Mouse (Mus musculus) thymus, adult 2 months (tissue): ENCODE results near the gene Wnt4. TPM values are rescaled to one million over a fixed set of nuclear protein-coding genes. Genes with fewer than 3 reads are reported as not detected.
A peak's percentile ranks its signal among the peaks of the same experiment; 100 is the strongest.

Source experiments
- DNase-seq: peaks from one replicate; pipeline ENCODE4 v3.0.0; 2021
- H3K27ac ChIP-seq: fragments of 200-500 bp; 2 replicates; pipeline ENCODE4 v1.5.1; 2012; ENCODE audit warnings: low read length, control low read depth; ENCODE audit not compliant: control insufficient read depth, insufficient read depth
- H3K27me3 ChIP-seq: fragments of 200-500 bp; 2 replicates; pipeline ENCODE4 v1.6.1; 2012; ENCODE audit warnings: mild to moderate bottlenecking, low read length, moderate library complexity, mixed read lengths; ENCODE audit not compliant: control insufficient read depth, insufficient read depth
- H3K36me3 ChIP-seq: fragments of 200-500 bp; 2 replicates; pipeline ENCODE4 v1.6.1; 2012; ENCODE audit warnings: mild to moderate bottlenecking, low read length, moderate library complexity; ENCODE audit not compliant: control insufficient read depth, insufficient read depth
- H3K4me1 ChIP-seq: fragments of 200-500 bp; replicated peaks from 2 replicates; pipeline ENCODE4 v1.6.1; 2012; ENCODE audit warnings: low read length; ENCODE audit not compliant: control insufficient read depth, insufficient read depth
- H3K4me3 ChIP-seq: fragments of 200-500 bp; 2 replicates; pipeline ENCODE4 v1.5.1; 2012; ENCODE audit warnings: mild to moderate bottlenecking, low read length, control low read depth, moderate library complexity; ENCODE audit not compliant: control insufficient read depth, insufficient read depth
- CTCF ChIP-seq: fragments of 200-500 bp; IDR thresholded peaks from 2 replicates; pipeline ENCODE4 v1.5.1; 2012; ENCODE audit warnings: mild to moderate bottlenecking, control low read depth, low read length, moderate library complexity, borderline replicate concordance; ENCODE audit not compliant: control insufficient read depth, poor library complexity, insufficient read depth; ENCODE audit errors: extremely low read depth
- POLR2A ChIP-seq: fragments of 200-500 bp; IDR thresholded peaks from 2 replicates; pipeline ENCODE4 v1.6.1; 2012; ENCODE audit warnings: mild to moderate bottlenecking, low read length, control low read depth, moderate library complexity; ENCODE audit not compliant: control insufficient read depth, poor library complexity, insufficient read depth; ENCODE audit errors: extremely low read depth
- WGBS: fragments of 180-500 bp; shearing (Covaris S2); methylation state at CpG from one replicate; pipeline ENCODE4 v1.1.7; 2018; 5-methylcytosine and 5-hydroxymethylcytosine counted together
- polyA plus RNA-seq: library from polyadenylated mRNA; depleted of rRNA; stranded (reverse); fragments of >200 nt; gene quantifications from 2 replicates; pipeline ENCODE4 v1.2.3, GENCODE M21; 2012

Wnt4 gene
- polyA plus RNA-seq, 1 experiment: 9.1 TPM

- Histone ChIP-seq H3K4me3 (no peak overlapping the region; the same call in 1 of the 2 replicates), H3K27me3 (no peaks in the 10 kb centered on the region), H3K36me3 (no peaks in the 10 kb centered on the region), H3K27ac (no peak overlapping the region), H3K4me1 (no peaks in the 10 kb centered on the region)
- TF ChIP-seq POLR2A: no peak
- no peak for TF ChIP-seq CTCF
- 98% methylated on average over 7 of the region's 7 CpGs for WGBS
- no peak for DNase-seq
These were observed 26.8 kb downstream of the Wnt4 start for GRCm38 (mm10) chr4:137304106-137304505.

DNA sequence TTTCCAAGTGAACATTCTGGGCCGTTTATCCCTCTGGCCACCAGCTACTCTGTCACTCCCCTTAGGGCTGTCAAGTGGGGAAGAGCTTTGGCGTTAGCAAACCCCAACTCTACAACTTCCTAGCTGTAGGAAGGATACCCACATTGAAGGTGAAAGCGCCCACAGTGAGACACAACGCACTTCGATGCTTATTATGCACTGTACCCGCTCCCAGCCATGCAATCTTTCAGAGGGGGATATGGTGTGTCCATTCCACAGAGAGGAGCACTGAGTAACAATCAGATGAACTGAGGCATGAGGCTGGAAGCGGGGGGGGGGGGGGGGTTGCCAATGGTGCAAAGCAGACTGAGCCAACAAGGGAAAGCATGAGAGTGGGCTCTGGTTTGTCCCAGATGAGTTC lies 27.8 kb downstream of the Wnt4 start:
- H3K4me3 ChIP-seq: no peak overlapping the region
- H3K27me3 ChIP-seq: no peaks in the 10 kb centered on the region
- no peaks in the 10 kb centered on the region for H3K4me1 ChIP-seq
- no peak for TF ChIP-seq POLR2A
- H3K36me3 ChIP-seq: no peaks in the 10 kb centered on the region
- H3K27ac ChIP-seq: no peak overlapping the region
- 93% methylated on average over 7 of the region's 7 CpGs for WGBS
- no peak for DNase-seq

DNA sequence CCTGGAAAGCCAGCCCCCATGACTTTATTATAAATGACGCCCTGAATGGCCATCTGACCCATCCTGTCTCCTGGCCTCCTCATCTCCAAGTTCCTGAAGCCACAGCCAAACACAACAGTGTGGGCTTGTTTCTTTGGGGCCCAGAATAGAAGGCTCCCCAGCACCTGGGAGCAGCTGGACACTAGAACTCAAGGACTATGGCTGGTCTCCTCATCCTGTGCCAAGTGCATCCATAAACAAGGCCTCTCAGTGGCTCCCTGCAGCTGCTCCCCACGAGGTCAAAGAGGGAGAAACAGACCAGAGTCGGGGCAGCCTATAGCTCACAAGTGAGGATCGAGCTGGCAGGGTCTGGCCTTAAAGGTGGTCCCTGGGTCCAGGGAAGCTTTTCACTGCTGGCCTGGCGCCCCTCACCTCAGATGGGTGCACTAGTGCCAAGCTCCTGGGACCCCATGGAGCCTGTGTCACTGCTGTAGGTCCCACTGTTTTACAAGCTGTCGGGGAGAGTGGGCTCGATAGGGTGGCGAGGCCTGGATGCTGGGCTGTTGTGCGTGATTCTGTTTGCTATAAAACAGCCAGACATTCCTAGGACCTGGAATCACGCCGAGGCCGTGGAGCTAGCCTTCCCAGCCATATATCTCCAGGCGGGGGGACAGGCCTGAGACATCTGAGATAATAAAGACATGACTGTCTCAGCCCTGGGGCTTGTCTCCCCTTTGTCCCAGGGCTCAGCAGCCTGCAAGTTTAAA lies 28.7 kb downstream of the Wnt4 start:
- Histone ChIP-seq H3K36me3 (no peaks in the 10 kb centered on the region), H3K27me3 (no peaks in the 10 kb centered on the region), H3K4me1 (no peaks in the 10 kb centered on the region), H3K27ac (no peak overlapping the region), H3K4me3 (no peak overlapping the region)
- DNase-seq: no peak
- WGBS: 93% methylated on average over 13 of the region's 13 CpGs
- no peak for TF ChIP-seq CTCF
- no peak for TF ChIP-seq POLR2A

- H3K36me3 ChIP-seq: no peaks in the 10 kb centered on the region
- H3K27ac ChIP-seq: no peak overlapping the region
- DNase-seq: no peak
- no peaks in the 10 kb centered on the region for H3K4me1 ChIP-seq
- H3K27me3 ChIP-seq: no peaks in the 10 kb centered on the region
- H3K4me3 ChIP-seq: no peak overlapping the region
- WGBS: 92% methylated on average over 8 of the region's 8 CpGs
- TF ChIP-seq POLR2A (no peak), CTCF (no peak)
These were observed 29.2 kb downstream of the Wnt4 start for GRCm38 (mm10) chr4:137306577-137306888.

- no peaks in the 10 kb centered on the region for H3K36me3 ChIP-seq
- no peak for DNase-seq
- no peaks in the 10 kb centered on the region for H3K4me1 ChIP-seq
- no peak for TF ChIP-seq POLR2A
- TF ChIP-seq CTCF: no peak
- H3K4me3 ChIP-seq: no peak overlapping the region
- H3K27ac ChIP-seq: no peak overlapping the region
- no peaks in the 10 kb centered on the region for H3K27me3 ChIP-seq
- WGBS: 94% methylated on average over 19 of the region's 19 CpGs
These were observed 29.9 kb downstream of the Wnt4 start for GRCm38 (mm10) chr4:137306991-137307706.

DNA sequence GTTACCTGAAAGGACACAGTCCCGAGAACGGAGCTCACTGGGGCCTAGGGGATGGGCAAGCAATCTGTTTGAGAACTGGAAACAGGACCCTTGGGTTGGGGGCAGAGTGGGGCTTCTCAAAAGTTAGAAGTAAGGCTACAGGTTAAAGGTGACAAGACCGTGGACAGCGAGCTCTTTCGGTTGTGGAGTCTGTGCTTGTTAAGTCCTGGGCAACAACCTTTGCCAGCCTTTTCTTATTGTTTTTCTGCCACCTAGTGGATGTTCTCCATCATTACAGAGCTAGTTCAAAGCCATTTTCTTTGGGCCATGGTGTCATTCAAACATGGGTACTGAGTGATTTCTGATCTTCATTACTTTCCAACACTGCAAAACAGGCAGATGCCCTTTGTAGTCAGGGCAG lies 31.1 kb downstream of the Wnt4 start:
- Histone ChIP-seq H3K36me3 (no peaks in the 10 kb centered on the region), H3K27ac (no peak overlapping the region), H3K4me3 (no peak overlapping the region), H3K27me3 (no peaks in the 10 kb centered on the region), H3K4me1 (no peaks in the 10 kb centered on the region)
- WGBS: 59% methylated on average over 5 of the region's 5 CpGs
- no peak for TF ChIP-seq CTCF
- TF ChIP-seq POLR2A: no peak
- peak; percentile 14 for DNase-seq

GRCm38 (mm10) chr4:137313511-137313910 lies 36.2 kb downstream of the Wnt4 start:
- Histone ChIP-seq H3K4me3 (no peak overlapping the region), H3K4me1 (no peaks in the 10 kb centered on the region), H3K27ac (no peak overlapping the region), H3K27me3 (no peaks in the 10 kb centered on the region), H3K36me3 (peaks cover 13% of the 10 kb centered on the region)
- 8% methylated on average over 2 of the region's 2 CpGs for WGBS
- DNase-seq: no peak
- no peak for TF ChIP-seq CTCF
- TF ChIP-seq POLR2A: no peak

GRCm38 (mm10) chr4:137314561-137314960 lies 37.3 kb downstream of the Wnt4 start:
- Histone ChIP-seq H3K27ac (no peak overlapping the region), H3K4me1 (no peaks in the 10 kb centered on the region), H3K36me3 (peaks cover 22% of the 10 kb centered on the region), H3K4me3 (no peak overlapping the region), H3K27me3 (no peaks in the 10 kb centered on the region)
- no peak for DNase-seq
- no peak for TF ChIP-seq CTCF
- no peak for TF ChIP-seq POLR2A
- WGBS: 93% methylated on average over 6 of the region's 6 CpGs
